Mouse (Mus musculus): Measurements from ENCODE around the gene Snx30.

DNA sequence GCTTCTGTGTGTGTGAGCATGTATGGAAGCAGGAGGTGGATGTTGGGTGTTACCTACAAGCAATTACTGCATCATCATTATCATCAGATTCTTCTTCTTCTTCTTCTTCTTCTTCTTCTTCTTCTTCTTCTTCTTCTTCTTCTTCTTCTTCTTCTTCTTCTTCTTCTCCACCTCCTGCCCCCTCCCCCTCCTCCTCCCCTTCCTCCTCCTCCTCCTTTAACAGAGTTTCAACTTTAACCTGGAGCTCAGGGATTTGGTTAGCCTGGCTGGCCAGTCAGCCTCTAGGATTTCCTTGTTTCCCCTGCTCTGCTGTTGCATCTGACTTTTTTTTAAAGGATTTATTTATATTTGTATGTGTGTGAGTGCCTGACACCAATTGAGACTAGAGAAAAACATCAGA lies 4.2 kb upstream of the Snx30 start, which contains the start of gene Inip:
- TF ChIP-seq CTCF (IDR thresholded peaks at IDR 0.05) (no peak), POLR2A (IDR thresholded peaks at IDR 0.05; ENCODE audit: insufficient read depth, low read depth, low read length) (no peak)
